23 mouse cellular contexts compared by ENCODE assay signal in the genomic region with DNA sequence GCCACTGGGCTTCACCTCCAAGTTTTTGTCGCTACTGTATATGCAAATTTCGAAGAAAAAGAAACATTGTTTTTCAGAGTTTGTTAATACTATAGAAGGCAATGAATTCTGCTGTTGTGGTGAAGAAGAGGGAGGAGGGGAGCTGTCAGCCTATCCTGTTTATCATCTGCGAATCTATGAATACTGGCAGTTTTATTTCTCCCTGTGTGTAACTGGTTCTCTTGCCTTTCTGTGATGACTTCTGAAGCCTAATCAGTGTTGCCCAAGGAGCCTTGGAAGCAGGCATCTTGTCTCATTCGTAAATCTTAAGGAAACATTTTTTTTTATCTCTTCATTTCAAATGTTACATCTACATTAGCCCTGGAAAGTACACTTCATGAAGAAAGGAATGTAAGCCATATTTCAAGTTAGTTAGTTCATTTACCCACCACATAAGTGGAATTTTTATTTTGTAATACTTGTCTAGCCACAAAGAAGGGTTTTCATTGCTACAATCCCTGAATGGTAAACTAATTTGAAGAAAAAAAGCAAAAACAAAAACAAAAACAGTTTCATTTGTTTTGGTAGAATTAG.
DNase-seq lines count a peak whose midpoint lies in the region; ATAC-seq and TF ChIP-seq lines count a peak whose summit lies in the region.
"Had no signal": no experiment of that assay in that cellular context is flagged by ENCODE, and none has a peak within 500 bp of the region (broad histone marks: within the 10 kb centered on the region; RNA-seq: fewer than 3 reads in every experiment).

No protein-coding gene starts in this region.

- no peak for TF ChIP-seq POLR2A in kidney, adult 2 months (IDR thresholded peaks at IDR 0.05; ENCODE audit: low read depth, low read length)
- TF ChIP-seq POLR2A in embryonic fibroblast, embryonic 13.5 days (IDR thresholded peaks at IDR 0.05; ENCODE audit: low read depth, low read length): no peak

- no peaks in the 10 kb centered on the region for H3K27me3 ChIP-seq in kidney, postnatal 0 days (ENCODE audit: insufficient read depth, low read length)
- no peaks in the 10 kb centered on the region; the same call in 1 of the 2 replicates for H3K27me3 ChIP-seq in kidney, adult 2 months (replicated peaks; ENCODE audit: control insufficient read depth, insufficient read depth, low read length)
- H3K27me3 ChIP-seq in lung, postnatal 0 days (replicated peaks; ENCODE audit: insufficient read depth, low read length): no peaks in the 10 kb centered on the region
- H3K27me3 ChIP-seq: CH12.LX, Patski had no signal

- no peaks in the 10 kb centered on the region for H3K9me3 ChIP-seq in kidney, postnatal 0 days (replicated peaks; ENCODE audit: low read length)
- H3K9me3 ChIP-seq in lung, postnatal 0 days (ENCODE audit: low read length): no peaks in the 10 kb centered on the region
- H3K9me3 ChIP-seq: G1E had no signal

- H3K9ac ChIP-seq in kidney, postnatal 0 days (ENCODE audit: low read depth, low read length): no peak overlapping the region
- H3K9ac ChIP-seq in lung, postnatal 0 days (replicated peaks; ENCODE audit: low read depth): no peak overlapping the region

- no peaks in the 10 kb centered on the region for H3K36me3 ChIP-seq in kidney, postnatal 0 days (ENCODE audit: insufficient read depth, low read length)
- H3K36me3 ChIP-seq in kidney, adult 2 months (ENCODE audit: control insufficient read depth, insufficient read depth, low read length): no peaks in the 10 kb centered on the region
- H3K36me3 ChIP-seq in lung, postnatal 0 days (ENCODE audit: insufficient read depth, low read length): no peaks in the 10 kb centered on the region
- H3K36me3 ChIP-seq: G1E had no signal

- no peaks in the 10 kb centered on the region for H3K4me1 ChIP-seq in kidney, postnatal 0 days (replicated peaks; ENCODE audit: insufficient read depth, low read length)
- no peaks in the 10 kb centered on the region for H3K4me1 ChIP-seq in kidney, adult 2 months (ENCODE audit: control insufficient read depth, insufficient read depth, low read length)
- H3K4me1 ChIP-seq in lung, postnatal 0 days (ENCODE audit: insufficient read depth, low read depth, low read length): no peaks in the 10 kb centered on the region
- no peaks in the 10 kb centered on the region; the same call in 1 of the 2 replicates for H3K4me1 ChIP-seq in embryonic fibroblast, embryonic 13.5 days (ENCODE audit: control insufficient read depth, insufficient read depth, low read length)

- no peak for TF ChIP-seq CTCF in kidney, postnatal 0 days (IDR thresholded peaks at IDR 0.05; ENCODE audit: low read depth)
- TF ChIP-seq CTCF in kidney, adult 2 months (conservative IDR thresholded peaks at IDR 0.05; ENCODE audit: insufficient read depth, insufficient read length, low read depth, low read length): no peak
- no peak for TF ChIP-seq CTCF in lung, postnatal 0 days (IDR thresholded peaks at IDR 0.05)
- TF ChIP-seq CTCF in embryonic fibroblast, embryonic 13.5 days (IDR thresholded peaks at IDR 0.05; ENCODE audit: borderline replicate concordance, insufficient read depth, low read length): no peak

- H3K27ac ChIP-seq in kidney, postnatal 0 days: no peak overlapping the region
- H3K27ac ChIP-seq in kidney, adult 2 months (ENCODE audit: insufficient read depth, low read depth, low read length): no peak overlapping the region
- no peak overlapping the region for H3K27ac ChIP-seq in lung, postnatal 0 days (ENCODE audit: low read length)
- peak overlapping the region; percentile 84 for H3K27ac ChIP-seq in embryonic fibroblast, embryonic 13.5 days (ENCODE audit: insufficient read depth, low read length)

- 61% methylated on average over 4 of the region's 4 CpGs for WGBS in kidney, postnatal 0 days
- 77% methylated on average over 4 of the region's 4 CpGs for WGBS in kidney, adult 2 months
- 62% methylated on average over 4 of the region's 4 CpGs for WGBS in lung, postnatal 0 days

- peak; percentile 80 for TF ChIP-seq EP300 in lung, postnatal 0 days (IDR thresholded peaks at IDR 0.05)

- H3K4me2 ChIP-seq in kidney, postnatal 0 days (ENCODE audit: low read length): no peak overlapping the region
- no peak overlapping the region for H3K4me2 ChIP-seq in lung, postnatal 0 days (replicated peaks; ENCODE audit: low read depth, low read length)

- no peak for ATAC-seq in kidney, postnatal 0 days (replicated peaks; ENCODE audit: low FRiP score, low read depth)
- peak; percentile 28; the same call in 1 of the 2 replicates for ATAC-seq in lung, postnatal 0 days
- ATAC-seq: activated CD4-positive, CD25-positive, alpha-beta regulatory T cell, adult 4 months; CD4-positive, CD25-positive, alpha-beta regulatory T cell, adult 4 months; Patski had no signal

- H3K4me3 ChIP-seq in kidney, postnatal 0 days (replicated peaks; ENCODE audit: low read depth, low read length): no peak overlapping the region
- H3K4me3 ChIP-seq in kidney, adult 2 months (ENCODE audit: insufficient read depth, low read depth, low read length): no peak overlapping the region
- no peak overlapping the region for H3K4me3 ChIP-seq in lung, postnatal 0 days (ENCODE audit: low read depth, low read length)
- no peak overlapping the region for H3K4me3 ChIP-seq in embryonic fibroblast, embryonic 13.5 days (ENCODE audit: insufficient read depth, low read length)

- DNase-seq in kidney, postnatal 0 days (ENCODE audit: low spot score): peak; percentile 64
- DNase-seq in kidney, adult 2 months: no peak
- peak; percentile 73 for DNase-seq in lung, postnatal 0 days (ENCODE audit: low spot score)
- DNase-seq in lung, postnatal 14 days: no peak
- DNase-seq in NIH3T3 (ENCODE audit: low read depth): peak; percentile 72
- DNase-seq in spleen, adult 18-20 months: no peak
- no peak for DNase-seq in B cell, adult 2 months
- DNase-seq: adrenal gland, adult 2 months; adrenal gland, adult 8-10 months; adrenal gland, postnatal 10 days; adrenal gland, postnatal 14 days; adrenal gland, postnatal 25 days; adrenal gland, postnatal 36 days; cerebellum, adult 11 months; cerebellum, adult 11-12 months; cerebellum, adult 18-20 months; cerebellum, adult 2 months had no signal

Comparison
In these comparisons a context has a peak if more than half of its experiments do, and no peak if none do; other contexts are left out.
1. DNase-seq: peak in kidney, postnatal 0 days (single experiment), lung, postnatal 0 days (single experiment) and NIH3T3 (single experiment); none in kidney, adult 2 months (single experiment), lung, postnatal 14 days (single experiment), spleen, adult 18-20 months (0 of 2) and B cell, adult 2 months (0 of 2).